Mouse (Mus musculus) gastrocnemius, postnatal 25 days (tissue): Measurements from ENCODE around the gene Slc8b1. TPM values are rescaled to one million over a fixed set of nuclear protein-coding genes. Genes with fewer than 3 reads are reported as not detected.
A peak's percentile ranks its signal among the peaks of the same experiment; 100 is the strongest.

Source experiments
- DNase-seq: peaks from one replicate; pipeline ENCODE4 v3.0.0; 2022
- total RNA-seq, 2 experiments: library from RNA; stranded (reverse); gene quantifications; 1 replicate in 1 of 2; 2 replicates in 1 of 2; pipeline ENCODE4 v1.2.3; 2021

The Slc8b1 gene
- total RNA-seq, 2 experiments from 2014 or later = 9.4 to 11.7 TPM

DNA sequence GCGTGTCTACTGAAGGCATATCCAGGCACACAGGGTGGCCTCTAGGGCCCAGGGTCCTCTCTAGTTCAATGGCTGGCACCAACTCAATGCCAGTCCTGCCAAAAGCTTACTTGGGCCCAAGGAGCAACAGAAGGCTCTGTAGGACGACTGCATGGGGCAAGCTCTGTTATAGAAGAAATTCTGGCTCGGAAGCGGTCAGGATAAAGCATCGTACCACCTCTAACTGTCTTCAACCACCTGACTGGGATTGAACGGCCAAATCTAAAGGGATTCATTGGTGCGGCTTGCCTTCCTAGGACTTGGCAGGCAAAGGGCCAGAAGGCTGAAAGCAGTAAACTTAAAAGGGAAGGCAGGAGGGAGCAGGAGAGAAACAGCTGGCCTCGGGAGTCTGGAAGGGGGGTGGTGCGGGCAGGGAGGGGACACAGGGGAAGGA, 57.4 kb downstream of the Slc8b1 start:
- DNase-seq = no peak

DNA sequence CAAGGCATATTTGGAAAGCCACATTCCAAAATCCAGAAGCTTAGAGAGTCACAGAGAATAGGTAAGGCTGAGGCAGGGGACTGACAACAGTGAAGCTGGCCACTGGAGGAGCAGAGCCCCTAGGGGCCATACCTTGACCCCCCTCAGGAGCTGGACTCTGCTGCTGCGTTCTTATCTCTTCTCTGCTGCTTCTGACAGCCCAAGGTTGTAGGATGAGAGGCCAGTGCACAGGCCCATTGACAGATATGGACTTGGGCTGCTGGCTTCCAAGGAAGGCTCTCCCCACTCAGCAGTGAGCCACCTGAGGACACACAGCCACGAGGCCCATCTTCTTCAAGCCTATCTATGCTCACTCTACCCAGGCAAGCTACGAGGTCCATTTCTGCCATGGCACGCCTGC, 58.0 kb downstream of the Slc8b1 start:
- no peak for DNase-seq

DNA sequence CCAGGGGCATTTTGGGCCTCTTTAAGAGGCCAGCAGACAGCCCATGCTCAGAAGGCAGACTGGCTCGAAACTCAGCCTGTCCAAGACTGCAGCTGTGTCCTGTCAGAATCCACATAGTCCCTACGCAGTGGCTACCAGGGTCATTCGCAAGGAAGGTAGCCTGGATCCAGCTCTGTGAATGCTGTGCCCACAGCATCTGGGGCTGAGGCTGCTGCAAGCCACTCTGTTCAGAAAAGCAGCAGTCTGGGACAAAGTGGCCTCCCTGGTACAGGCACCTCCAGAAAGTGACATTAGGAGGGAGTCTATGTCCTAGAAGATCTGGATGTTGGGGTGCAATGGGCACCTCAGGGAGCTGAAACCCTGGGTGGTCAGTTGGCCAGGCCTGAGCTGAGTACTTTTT, 58.8 kb downstream of the Slc8b1 start:
- no peak for DNase-seq

- DNase-seq = no peak
Measured at GRCm38 (mm10) chr5:120570289-120570897, 59.4 kb downstream of the Slc8b1 start.

DNA sequence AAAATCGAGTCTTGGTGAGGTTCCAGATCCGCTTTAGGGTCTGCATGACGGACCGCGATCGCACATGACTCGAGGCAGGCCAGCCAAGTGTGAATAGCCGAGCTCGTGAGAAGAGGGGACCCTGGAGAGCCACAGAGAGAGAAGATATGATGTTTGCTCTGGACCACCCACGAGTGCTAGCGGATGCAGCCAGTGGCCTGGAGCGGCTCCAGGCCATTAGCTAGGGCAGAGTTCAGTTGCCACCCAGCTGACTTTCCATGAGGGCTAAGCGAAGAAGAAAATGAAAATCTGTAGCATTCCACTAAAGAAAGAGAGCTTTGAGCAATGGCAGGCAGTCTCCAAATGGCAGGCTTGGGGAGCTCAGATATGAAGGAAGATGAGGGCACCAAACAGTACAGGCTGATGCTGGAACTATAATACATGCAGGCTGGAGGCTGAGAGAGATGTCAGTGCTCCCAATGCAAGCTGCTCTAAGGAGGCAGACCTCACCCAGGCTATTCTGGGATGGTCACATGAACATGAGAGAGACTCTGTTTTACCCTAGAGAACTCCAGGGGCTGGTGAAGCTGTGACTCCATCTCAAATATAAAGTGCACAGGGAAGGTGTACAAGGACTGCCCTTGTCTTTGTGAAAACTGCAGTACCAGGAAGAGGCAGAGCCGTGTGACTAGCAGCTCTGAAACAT, 60.2 kb downstream of the Slc8b1 start:
- no peak for DNase-seq

DNA sequence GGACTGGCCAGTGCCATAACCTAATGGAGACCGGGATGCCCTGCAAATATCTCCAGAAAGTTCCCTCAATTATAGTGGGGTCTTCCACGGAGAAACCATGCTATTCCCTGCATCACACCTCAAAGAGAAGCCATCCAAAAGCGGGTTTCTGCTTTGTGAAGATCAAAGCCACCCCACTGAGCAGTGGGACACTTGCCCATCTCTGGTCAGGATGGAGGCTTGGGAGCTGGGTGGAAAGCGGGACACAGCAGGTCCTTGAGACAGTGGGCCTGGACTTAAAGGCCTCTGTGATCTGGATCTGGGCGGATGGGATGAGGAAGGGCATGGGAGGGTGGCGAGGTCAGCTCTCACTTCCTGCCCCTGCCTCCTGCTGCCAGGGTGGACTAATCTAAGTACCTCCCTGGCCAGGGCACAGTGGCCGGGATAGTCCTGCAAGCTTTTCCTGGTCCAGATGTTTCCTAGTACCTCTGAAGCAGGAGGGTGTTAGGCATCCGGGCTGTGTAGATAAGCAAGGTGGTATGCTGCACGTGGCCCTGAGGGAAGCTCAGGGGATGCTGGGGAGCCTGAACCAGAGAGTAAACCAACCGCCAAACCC, 63.6 kb downstream of the Slc8b1 start:
- DNase-seq = no peak

GRCm38 (mm10) chr5:120576781-120577301, 65.9 kb downstream of the Slc8b1 start:
- no peak for DNase-seq

DNA sequence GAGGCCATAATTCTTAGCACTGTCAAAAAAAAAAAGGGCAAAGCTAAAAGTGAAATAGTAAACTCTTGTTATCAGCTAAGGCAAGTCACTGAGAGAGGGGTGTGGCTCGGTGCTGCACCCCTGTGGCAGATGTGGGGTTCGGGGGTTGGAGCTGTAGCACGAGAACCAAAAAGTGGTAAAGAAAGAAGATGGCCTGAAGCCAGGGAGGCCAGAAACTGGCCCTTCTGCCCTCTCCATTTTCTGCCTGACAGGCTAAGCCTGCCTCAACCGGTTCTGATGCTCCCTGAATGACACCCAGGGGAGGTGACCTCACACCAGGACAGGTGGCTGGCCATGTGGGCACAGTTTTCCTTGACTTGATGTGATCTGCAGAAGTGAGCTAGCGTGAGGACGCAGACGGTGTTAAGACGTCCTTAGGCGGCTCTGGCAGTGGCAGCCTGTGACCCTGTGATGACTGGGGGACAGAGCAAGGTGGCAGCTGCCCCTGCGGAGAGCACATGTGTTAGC, 67.0 kb downstream of the Slc8b1 start:
- DNase-seq = no peak

GRCm38 (mm10) chr5:120578504-120579081, 67.6 kb downstream of the Slc8b1 start:
- peak; percentile 62 for DNase-seq

GRCm38 (mm10) chr5:120579211-120579897, 68.4 kb downstream of the Slc8b1 start:
- DNase-seq = peak; percentile 88

- no peak for DNase-seq
Measured at GRCm38 (mm10) chr5:120579898-120580626, 69.1 kb downstream of the Slc8b1 start.

DNA sequence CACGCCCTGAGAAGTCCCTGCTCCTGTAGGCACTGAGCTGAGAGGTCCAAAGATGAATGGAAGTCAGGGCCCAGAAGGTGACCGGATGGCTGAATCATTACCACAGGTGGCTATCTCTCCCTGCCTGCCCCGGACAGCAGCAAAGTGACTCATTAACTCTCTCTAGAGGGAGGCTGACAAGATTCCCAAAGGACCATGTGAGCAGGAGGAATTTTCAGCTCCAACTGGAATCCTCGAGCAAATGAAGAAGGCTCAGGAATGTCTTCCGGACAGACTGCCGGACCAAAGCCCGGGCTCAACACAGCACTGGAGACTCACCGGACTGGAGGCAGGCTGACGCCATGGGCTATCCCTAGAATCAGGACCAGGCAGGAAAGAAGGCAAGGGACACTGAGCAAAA, 71.0 kb downstream of the Slc8b1 start:
- DNase-seq = no peak

DNA sequence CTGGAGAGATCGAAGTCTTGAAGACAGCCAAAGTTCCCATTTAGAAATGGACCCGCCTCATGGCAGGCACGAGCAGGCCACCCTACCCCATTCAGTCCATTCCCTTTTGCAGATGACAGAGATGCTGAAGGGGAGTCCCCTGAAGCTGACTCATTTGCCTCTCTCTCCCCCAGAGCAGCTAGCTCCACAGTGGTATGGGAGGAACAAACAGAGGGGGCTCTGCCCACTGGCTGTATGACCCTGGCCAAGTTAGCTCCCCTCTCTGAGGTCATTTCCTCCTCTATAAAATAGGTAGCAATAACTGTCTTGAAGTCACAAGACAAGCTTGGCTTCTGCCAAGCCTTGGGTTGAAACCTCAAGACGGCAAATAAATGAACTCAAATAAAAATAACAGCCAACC, 72.5 kb downstream of the Slc8b1 start:
- no peak for DNase-seq

Other genes with a start within 250 kb of the Slc8b1 start
- not detected for gene Lhx5, start 79.5 kb upstream of the Slc8b1 start, total RNA-seq
- under 1 TPM; 0.31 to 0.64 TPM for gene Sdsl, start 38.4 kb upstream of the Slc8b1 start, total RNA-seq
- not detected for gene Sds, start 34.6 kb upstream of the Slc8b1 start, total RNA-seq
- 10 to 100 TPM; 29.1 to 32.6 TPM for gene Plbd2, start 7.5 kb upstream of the Slc8b1 start, total RNA-seq
- 10 to 100 TPM; 44.3 to 48.3 TPM for gene Tpcn1, start 77.5 kb downstream of the Slc8b1 start, total RNA-seq
- gene Iqcd, start 77.8 kb downstream of the Slc8b1 start, total RNA-seq = under 1 TPM in 1 of 2 experiments, not detected in 1; 0.18 TPM
- gene Rita1, start 101.4 kb downstream of the Slc8b1 start, total RNA-seq = 1 to 10 TPM; 4.8 to 6.3 TPM
- gene Ddx54, start 101.6 kb downstream of the Slc8b1 start, total RNA-seq = 10 to 100 TPM; 15.7 to 17.1 TPM
- not detected for gene Cfap73, start 123.1 kb downstream of the Slc8b1 start, total RNA-seq
- not detected for gene Rasal1, start 137.6 kb downstream of the Slc8b1 start, total RNA-seq
- under 1 TPM; 0.61 to 0.91 TPM for gene Dtx1, start 200.8 kb downstream of the Slc8b1 start, total RNA-seq
- under 1 TPM; 0.21 to 0.28 TPM for gene Oas2, start 238.7 kb downstream of the Slc8b1 start, total RNA-seq